Mouse (Mus musculus): ENCODE results near the gene Nfasc. TPM values are rescaled to one million over a fixed set of nuclear protein-coding genes. Genes with fewer than 3 reads are reported as not detected.

Gene Nfasc
- polyA plus RNA-seq, 1 experiment from 2014 or later = 1.7 TPM

DNA sequence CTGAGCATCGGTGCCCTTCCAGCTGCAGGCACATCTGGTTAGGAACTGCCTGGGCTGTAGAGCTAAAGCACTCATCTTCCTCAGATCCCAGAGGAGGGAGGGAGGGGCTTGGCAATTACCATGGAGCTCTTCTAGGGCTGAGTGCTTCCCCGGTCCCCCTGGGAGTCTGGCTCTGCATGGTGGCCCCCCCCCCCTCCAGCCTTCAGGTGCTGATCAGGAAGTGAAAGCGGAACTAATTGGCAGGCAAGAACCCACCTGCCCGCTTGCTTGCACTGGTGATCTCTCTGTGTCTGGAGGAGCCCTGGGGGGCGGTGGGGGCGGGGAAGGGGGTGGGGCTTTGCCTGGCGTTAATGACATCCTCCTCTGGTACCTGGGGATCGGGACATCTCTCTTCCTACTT lies 207.8 kb downstream of the Nfasc start:
- WGBS = 7% methylated on average over 7 of the region's 8 CpGs
- Histone ChIP-seq H3K4me2 (peak overlapping the region; percentile 26), H3K4me1 (peaks cover 31% of the 10 kb centered on the region), H3K27me3 (peaks cover 27% of the 10 kb centered on the region), H3K9ac (no peak overlapping the region), H3K27ac (no peak overlapping the region), H3K9me3 (no peaks in the 10 kb centered on the region), H3K4me3 (no peak overlapping the region), H3K36me3 (no peaks in the 10 kb centered on the region)
- ATAC-seq (ENCODE audit: insufficient number of reproducible peaks, insufficient read depth, low FRiP score, low TSS enrichment, low read depth) = no peak

- WGBS = 63% methylated on average over 9 of the region's 9 CpGs
- no peaks in the 10 kb centered on the region for H3K9me3 ChIP-seq
- H3K36me3 ChIP-seq = no peaks in the 10 kb centered on the region
- peaks cover 17% of the 10 kb centered on the region for H3K27me3 ChIP-seq
- H3K4me1 ChIP-seq = peaks cover 31% of the 10 kb centered on the region
- no peak overlapping the region for H3K27ac ChIP-seq
- H3K4me3 ChIP-seq = no peak overlapping the region
- no peak overlapping the region for H3K4me2 ChIP-seq
- no peak for ATAC-seq (ENCODE audit: insufficient number of reproducible peaks, insufficient read depth, low FRiP score, low TSS enrichment, low read depth)
- H3K9ac ChIP-seq = no peak overlapping the region
Observed at GRCm38 (mm10) chr1:132532521-132532920, 209.1 kb downstream of the Nfasc start.

DNA sequence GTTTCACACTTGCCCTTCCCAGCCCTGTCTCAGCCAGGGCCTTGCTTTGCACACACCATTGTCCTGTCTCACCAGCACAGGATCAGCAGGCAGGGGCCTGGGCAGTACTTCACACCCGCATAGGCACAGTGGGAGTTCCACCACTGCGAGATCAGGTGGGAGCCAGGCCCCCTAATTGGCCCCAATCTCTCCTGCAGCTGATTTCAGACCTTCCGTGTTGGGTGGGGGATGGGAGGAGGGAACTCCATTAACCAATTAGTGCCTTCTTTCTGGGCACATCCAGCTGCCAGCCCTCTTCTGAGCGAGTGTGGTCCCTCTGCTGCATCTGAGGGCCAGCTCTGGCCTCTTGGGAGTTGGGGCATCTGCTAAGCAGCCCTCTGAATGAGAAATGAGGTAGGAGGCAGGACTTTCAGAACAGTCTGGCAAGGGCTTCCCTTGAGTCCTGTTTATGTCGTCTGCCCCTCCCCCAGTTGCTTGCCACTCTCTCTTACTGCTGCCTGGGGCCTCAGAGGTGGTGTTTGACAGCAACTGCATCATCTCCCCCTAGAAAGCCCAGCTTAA lies 210.9 kb downstream of the Nfasc start:
- ATAC-seq (ENCODE audit: insufficient number of reproducible peaks, insufficient read depth, low FRiP score, low TSS enrichment, low read depth) = no peak
- WGBS = 4% methylated on average over 5 of the region's 5 CpGs
- no peak overlapping the region for H3K27ac ChIP-seq
- no peak overlapping the region for H3K9ac ChIP-seq
- H3K4me1 ChIP-seq = peaks cover 34% of the 10 kb centered on the region
- H3K27me3 ChIP-seq = peaks cover 17% of the 10 kb centered on the region
- H3K4me3 ChIP-seq = no peak overlapping the region
- H3K36me3 ChIP-seq = no peaks in the 10 kb centered on the region
- no peak overlapping the region for H3K4me2 ChIP-seq
- H3K9me3 ChIP-seq = no peaks in the 10 kb centered on the region

- H3K4me2 ChIP-seq = no peak overlapping the region
- H3K4me1 ChIP-seq = peaks cover 28% of the 10 kb centered on the region
- no peak for ATAC-seq (ENCODE audit: insufficient number of reproducible peaks, insufficient read depth, low FRiP score, low TSS enrichment, low read depth)
- 86% methylated on average over 19 of the region's 19 CpGs for WGBS
- no peak overlapping the region for H3K4me3 ChIP-seq
- no peak overlapping the region for H3K27ac ChIP-seq
- no peaks in the 10 kb centered on the region for H3K36me3 ChIP-seq
- no peaks in the 10 kb centered on the region for H3K9me3 ChIP-seq
- H3K27me3 ChIP-seq = peaks cover 5% of the 10 kb centered on the region
- H3K9ac ChIP-seq = no peak overlapping the region
Observed at GRCm38 (mm10) chr1:132528647-132529334, 212.8 kb downstream of the Nfasc start.

GRCm38 (mm10) chr1:132528071-132528470 lies 213.5 kb downstream of the Nfasc start:
- no peak overlapping the region for H3K9ac ChIP-seq
- no peak overlapping the region for H3K27ac ChIP-seq
- WGBS = 94% methylated on average over 13 of the region's 13 CpGs
- H3K4me2 ChIP-seq = no peak overlapping the region
- H3K9me3 ChIP-seq = no peaks in the 10 kb centered on the region
- no peak overlapping the region for H3K4me3 ChIP-seq
- ATAC-seq (ENCODE audit: insufficient number of reproducible peaks, insufficient read depth, low FRiP score, low TSS enrichment, low read depth) = no peak
- peaks cover 20% of the 10 kb centered on the region for H3K4me1 ChIP-seq
- H3K27me3 ChIP-seq = peaks cover 5% of the 10 kb centered on the region
- H3K36me3 ChIP-seq = no peaks in the 10 kb centered on the region

GRCm38 (mm10) chr1:132525832-132526231 lies 215.8 kb downstream of the Nfasc start:
- Histone ChIP-seq H3K36me3 (no peaks in the 10 kb centered on the region), H3K4me3 (no peak overlapping the region), H3K9ac (peak overlapping the region; percentile 54; the same call in 1 of the 2 replicates), H3K4me1 (peaks cover 15% of the 10 kb centered on the region), H3K27ac (no peak overlapping the region), H3K4me2 (peak overlapping the region; percentile 26), H3K27me3 (peaks cover 5% of the 10 kb centered on the region; the same call in 1 of the 2 replicates), H3K9me3 (no peaks in the 10 kb centered on the region)
- WGBS = 4% methylated on average over 10 of the region's 10 CpGs
- ATAC-seq (ENCODE audit: insufficient number of reproducible peaks, insufficient read depth, low FRiP score, low TSS enrichment, low read depth) = no peak

GRCm38 (mm10) chr1:132523920-132524319 lies 217.7 kb downstream of the Nfasc start:
- Histone ChIP-seq H3K27ac (no peak overlapping the region), H3K36me3 (no peaks in the 10 kb centered on the region), H3K27me3 (peaks cover 5% of the 10 kb centered on the region; the same call in 1 of the 2 replicates), H3K9ac (no peak overlapping the region), H3K4me3 (no peak overlapping the region), H3K4me1 (0 out of 2 replicates have a peak, but pooled peaks cover 6% of the 10 kb centered on the region), H3K4me2 (no peak overlapping the region), H3K9me3 (no peaks in the 10 kb centered on the region)
- ATAC-seq (ENCODE audit: insufficient number of reproducible peaks, insufficient read depth, low FRiP score, low TSS enrichment, low read depth) = no peak
- 29% methylated on average over 4 of the region's 4 CpGs for WGBS

DNA sequence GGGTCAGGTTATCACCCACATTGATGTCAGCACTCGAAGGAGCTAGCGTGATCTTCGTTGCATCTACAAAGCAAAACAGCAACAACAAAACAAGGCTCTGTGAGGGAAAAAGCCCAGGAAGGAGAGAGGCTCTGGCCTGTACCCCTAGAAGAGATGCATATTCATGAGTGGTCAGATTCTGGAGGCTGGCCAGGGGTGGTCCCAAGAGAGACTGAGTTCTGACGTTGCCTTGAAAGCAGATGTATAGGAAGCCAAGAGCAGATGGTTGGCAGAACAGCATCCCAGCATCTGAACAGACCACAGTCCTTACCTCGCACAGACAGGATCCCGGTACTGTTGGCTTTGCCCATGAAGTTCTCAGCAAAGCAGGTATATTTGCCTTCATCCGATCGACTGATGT lies 218.5 kb downstream of the Nfasc start:
- Histone ChIP-seq H3K27me3 (peaks cover 5% of the 10 kb centered on the region; the same call in 1 of the 2 replicates), H3K9me3 (no peaks in the 10 kb centered on the region), H3K9ac (no peak overlapping the region), H3K4me2 (no peak overlapping the region), H3K4me3 (no peak overlapping the region), H3K27ac (no peak overlapping the region), H3K4me1 (0 out of 2 replicates have a peak, but pooled peaks cover 6% of the 10 kb centered on the region), H3K36me3 (no peaks in the 10 kb centered on the region)
- WGBS = 78% methylated on average over 8 of the region's 8 CpGs
- ATAC-seq (ENCODE audit: insufficient number of reproducible peaks, insufficient read depth, low FRiP score, low TSS enrichment, low read depth) = no peak

DNA sequence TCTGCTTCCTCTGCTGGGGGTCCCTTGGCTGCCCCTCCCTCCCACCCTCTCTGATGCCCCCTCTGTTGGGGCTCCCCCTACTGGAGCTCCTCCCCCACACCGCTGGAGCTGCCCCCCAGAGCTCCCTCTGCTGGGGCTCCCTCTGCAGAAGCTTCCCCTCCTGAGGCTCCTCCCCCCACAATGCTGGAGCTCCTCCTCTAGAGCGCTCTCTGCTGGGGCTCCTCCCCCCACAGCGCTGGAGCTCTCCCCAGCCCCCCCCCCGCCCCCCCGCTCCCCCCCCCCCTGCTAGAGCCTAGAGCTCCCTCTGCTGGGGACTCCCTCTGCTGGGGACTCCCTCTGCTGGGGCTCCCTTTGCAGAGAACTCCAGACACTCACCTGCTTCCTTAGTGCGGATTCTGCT lies 220.8 kb downstream of the Nfasc start:
- Histone ChIP-seq H3K4me2 (no peak overlapping the region), H3K27ac (no peak overlapping the region), H3K9ac (no peak overlapping the region), H3K36me3 (no peaks in the 10 kb centered on the region), H3K4me1 (0 out of 2 replicates have a peak, but pooled peaks cover 3% of the 10 kb centered on the region), H3K9me3 (no peaks in the 10 kb centered on the region), H3K4me3 (no peak overlapping the region), H3K27me3 (peaks cover 5% of the 10 kb centered on the region; the same call in 1 of the 2 replicates)
- WGBS = 40% methylated on average over 2 of the region's 6 CpGs
- peak; percentile 43; the same call in 1 of the 2 replicates for ATAC-seq (ENCODE audit: insufficient number of reproducible peaks, insufficient read depth, low FRiP score, low TSS enrichment, low read depth)

DNA sequence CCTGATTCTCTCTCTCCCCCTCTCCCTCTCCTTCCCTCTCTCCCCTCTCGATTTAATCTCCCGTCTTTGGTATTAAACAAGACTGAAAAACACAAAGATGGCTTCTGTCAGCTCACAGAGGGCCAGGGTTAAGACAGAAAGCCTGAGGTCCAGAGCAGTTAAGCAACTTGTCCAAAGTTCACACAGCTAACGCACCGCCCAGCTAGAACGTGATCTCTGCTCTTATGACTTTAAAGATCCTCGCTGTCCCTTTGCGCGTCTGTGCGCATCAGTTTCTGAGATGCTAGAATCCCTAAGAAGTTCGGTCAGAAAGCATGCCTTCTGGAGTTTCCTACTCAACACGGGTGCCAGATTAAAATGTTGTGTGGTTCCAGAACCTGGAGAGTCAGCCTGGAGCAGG lies 221.9 kb downstream of the Nfasc start:
- H3K4me2 ChIP-seq = no peak overlapping the region
- H3K27ac ChIP-seq = no peak overlapping the region
- H3K4me1 ChIP-seq = 0 out of 2 replicates have a peak, but pooled peaks cover 3% of the 10 kb centered on the region
- WGBS = 86% methylated on average over 11 of the region's 11 CpGs
- no peaks in the 10 kb centered on the region for H3K27me3 ChIP-seq
- no peaks in the 10 kb centered on the region for H3K36me3 ChIP-seq
- H3K9me3 ChIP-seq = no peaks in the 10 kb centered on the region
- no peak overlapping the region for H3K4me3 ChIP-seq
- ATAC-seq (ENCODE audit: insufficient number of reproducible peaks, insufficient read depth, low FRiP score, low TSS enrichment, low read depth) = no peak
- no peak overlapping the region for H3K9ac ChIP-seq

DNA sequence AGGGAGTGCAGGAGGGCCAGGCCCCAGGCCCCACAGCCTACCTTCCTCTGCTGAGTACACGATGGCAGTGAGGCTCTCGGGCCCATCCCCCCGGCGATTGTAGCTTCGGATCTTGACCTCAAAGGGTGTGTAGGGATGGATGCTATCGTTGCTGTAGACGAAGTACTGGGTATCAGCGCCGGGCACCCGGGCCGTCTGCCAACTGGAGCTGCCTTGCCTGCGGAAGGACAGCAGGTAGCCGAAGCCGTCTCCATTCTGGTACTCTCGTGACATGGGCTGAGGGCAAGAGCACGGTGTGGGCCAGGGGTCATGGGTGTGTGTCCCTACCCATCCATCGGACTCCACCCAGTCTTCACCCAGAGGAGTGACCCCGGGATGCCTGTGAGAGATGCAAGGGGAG lies 223.0 kb downstream of the Nfasc start:
- H3K9ac ChIP-seq = no peak overlapping the region
- WGBS = 85% methylated on average over 18 of the region's 18 CpGs
- 0 out of 2 replicates have a peak, but pooled peaks cover 3% of the 10 kb centered on the region for H3K4me1 ChIP-seq
- H3K27me3 ChIP-seq = no peaks in the 10 kb centered on the region
- H3K4me3 ChIP-seq = no peak overlapping the region
- H3K27ac ChIP-seq = no peak overlapping the region
- H3K36me3 ChIP-seq = no peaks in the 10 kb centered on the region
- H3K4me2 ChIP-seq = no peak overlapping the region
- no peak for ATAC-seq (ENCODE audit: insufficient number of reproducible peaks, insufficient read depth, low FRiP score, low TSS enrichment, low read depth)
- H3K9me3 ChIP-seq = no peaks in the 10 kb centered on the region

GRCm38 (mm10) chr1:132516776-132517175 lies 224.8 kb downstream of the Nfasc start:
- H3K27me3 ChIP-seq = no peaks in the 10 kb centered on the region
- H3K27ac ChIP-seq = no peak overlapping the region
- H3K36me3 ChIP-seq = no peaks in the 10 kb centered on the region
- WGBS = 90% methylated on average over 11 of the region's 11 CpGs
- H3K4me1 ChIP-seq = no peaks in the 10 kb centered on the region
- no peak overlapping the region for H3K9ac ChIP-seq
- no peak overlapping the region for H3K4me3 ChIP-seq
- no peak for ATAC-seq (ENCODE audit: insufficient number of reproducible peaks, insufficient read depth, low FRiP score, low TSS enrichment, low read depth)
- no peaks in the 10 kb centered on the region for H3K9me3 ChIP-seq
- H3K4me2 ChIP-seq = no peak overlapping the region
